Mouse (Mus musculus) spleen, postnatal 36 days (tissue): ENCODE data around the gene Specc1.

ENCODE experiments used
- DNase-seq, 2 experiments: peaks; one replicate each; pipeline ENCODE4 v3.0.0; 2022; ENCODE audit warnings: low spot score in 2 of 2, mixed read lengths in 1 of 2

Gene Specc1

DNA sequence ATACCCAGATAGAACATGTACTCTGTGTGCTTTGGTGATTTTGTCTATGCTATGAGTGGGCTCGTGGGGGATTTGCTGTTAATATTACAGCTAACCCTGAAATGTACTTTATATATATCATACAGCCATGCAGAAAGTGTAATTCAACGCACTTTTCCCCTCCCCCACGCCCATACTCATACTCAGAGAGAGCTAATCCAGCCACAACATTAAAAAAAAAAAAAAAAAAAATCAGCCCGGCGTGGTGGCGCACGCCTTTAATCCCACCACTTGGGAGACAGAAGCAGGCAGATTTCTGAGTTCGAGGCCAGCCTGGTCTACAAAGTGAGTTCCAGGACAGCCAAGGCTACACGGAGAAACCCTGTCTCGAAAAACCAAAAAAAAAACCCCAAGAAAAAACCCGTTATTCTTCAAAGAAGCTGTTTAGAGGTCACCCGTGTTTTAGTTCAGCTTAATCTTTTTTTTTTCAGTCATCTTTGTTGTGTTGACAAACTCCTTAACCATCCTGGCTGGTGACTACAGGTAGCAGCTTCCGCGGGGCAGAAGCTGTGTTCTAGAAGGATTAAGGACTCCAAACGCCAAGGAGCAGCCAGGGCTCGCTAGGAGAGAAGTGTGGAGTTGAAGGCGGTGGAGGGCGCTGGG is 291.3 kb downstream of the Specc1 start:
- no peak for DNase-seq

DNA sequence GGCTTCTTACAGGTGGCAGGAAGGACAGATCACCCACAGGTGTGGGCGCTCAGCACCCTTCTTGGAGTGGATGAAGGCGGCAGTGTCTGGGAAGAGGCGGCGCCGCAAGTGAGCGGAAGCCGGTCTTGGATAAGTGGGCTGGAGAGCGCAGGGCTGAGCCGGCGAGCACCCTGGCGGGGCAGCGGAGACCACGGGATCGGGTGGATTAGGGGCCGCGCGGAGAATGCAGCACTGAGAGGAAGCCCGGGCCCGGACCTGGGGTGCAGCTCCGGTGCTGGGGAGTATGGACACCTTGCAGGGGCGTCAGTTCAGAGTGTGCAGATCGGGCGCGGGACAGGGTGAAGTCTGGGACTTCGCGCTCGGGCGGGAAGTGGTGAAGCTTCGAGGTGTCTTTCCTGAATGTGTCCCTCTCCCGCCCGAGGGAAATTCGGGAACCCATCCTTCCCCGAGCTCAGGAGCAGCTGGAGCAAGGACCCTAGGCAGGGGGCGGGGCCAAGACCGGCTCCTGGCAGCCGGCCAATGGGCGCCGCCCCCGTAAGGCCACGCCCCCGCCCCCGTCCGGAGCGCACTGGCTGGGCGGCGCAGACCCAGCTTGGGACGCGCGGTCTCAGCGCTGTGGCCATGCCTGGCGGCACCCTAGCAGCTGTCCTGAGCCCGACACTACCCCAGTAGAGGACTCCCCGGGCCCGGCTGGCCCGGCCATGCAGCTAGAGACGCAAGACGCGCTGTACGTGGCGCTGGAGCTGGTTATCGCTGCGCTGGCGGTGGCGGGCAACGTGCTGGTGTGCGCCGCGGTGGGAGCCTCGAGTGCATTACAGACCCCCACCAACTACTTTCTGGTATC is 292.1 kb downstream of the Specc1 start, which contains the start of gene Adora2b:
TSS of gene Adora2b (plus strand) at position 584 of the 844 bp plus-strand sequence.
- DNase-seq, result peak; percentile 27 to 38

DNA sequence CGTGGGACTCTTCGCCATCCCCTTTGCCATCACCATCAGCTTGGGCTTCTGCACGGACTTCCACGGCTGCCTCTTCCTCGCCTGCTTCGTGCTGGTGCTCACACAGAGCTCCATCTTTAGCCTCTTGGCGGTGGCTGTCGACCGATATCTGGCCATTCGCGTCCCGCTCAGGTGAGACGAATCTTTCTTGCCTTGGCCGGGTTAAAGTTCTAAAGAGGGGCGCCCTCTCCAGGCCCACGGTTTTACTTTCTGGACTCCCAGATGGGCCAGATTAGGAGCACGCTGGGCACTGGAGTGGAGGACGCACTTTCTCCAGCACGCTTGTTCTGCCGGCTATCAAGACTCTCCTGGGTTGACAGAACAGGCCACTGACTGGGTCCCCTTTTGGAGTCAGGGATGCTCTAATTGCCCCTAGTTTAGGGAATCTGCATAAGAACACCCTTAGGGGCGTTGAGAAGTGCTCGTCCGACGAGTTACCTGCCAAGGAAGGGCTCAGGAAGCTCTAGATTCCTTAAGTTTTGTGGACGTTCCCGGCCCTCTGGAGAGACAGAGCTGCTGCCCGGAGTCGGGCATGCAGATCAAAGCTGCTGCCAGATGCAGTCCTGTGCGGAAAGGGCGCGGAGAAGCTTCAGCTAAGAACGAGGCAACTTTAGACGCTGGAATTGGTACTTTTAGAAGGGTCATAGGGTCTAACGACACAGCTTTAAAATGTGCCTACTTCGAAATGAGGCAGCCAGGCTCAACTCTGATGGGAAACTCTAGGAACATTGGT is 292.9 kb downstream of the Specc1 start:
- DNase-seq, result no peak

DNA sequence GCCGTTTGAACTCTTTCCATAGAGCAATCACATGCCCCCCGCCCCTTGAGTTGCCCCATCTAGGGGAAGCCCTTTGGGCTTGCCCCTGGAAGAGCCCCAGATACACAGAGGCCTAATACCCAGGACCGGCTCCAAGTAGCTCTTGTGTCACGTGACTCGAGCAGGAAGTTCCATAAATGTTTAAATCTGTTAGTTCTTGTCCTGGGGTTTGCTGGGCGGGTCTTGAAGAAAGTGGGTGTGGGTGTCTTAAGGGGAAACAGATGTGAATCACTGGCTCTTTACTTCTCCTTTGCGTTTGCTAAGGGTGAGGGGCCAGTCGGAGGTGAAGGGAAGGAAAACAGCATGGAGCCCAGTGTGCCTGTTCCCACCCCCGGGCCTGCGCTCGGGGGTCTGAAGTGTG is 294.5 kb downstream of the Specc1 start:
- peak; percentile 11 to 35 for DNase-seq

DNA sequence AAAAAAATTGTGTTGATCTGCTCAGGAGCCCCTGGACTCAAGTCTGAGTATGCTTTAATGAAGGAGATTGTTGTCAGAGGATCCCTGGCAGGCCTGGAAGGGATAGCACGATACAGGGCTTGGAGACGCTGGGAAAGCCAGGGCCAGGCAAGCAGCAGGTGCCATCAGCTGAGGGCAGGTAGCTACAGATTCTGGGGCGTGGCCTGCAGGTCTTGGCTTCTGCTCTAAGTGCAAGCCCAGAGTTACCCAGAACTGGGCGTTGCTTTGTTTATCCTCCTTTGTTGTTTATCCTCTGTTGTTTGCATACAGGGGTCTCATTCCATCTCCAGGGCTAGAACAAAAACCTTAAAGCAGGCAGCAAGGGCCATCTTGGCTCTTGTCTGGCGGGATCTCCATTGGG is 296.8 kb downstream of the Specc1 start:
- no peak for DNase-seq

DNA sequence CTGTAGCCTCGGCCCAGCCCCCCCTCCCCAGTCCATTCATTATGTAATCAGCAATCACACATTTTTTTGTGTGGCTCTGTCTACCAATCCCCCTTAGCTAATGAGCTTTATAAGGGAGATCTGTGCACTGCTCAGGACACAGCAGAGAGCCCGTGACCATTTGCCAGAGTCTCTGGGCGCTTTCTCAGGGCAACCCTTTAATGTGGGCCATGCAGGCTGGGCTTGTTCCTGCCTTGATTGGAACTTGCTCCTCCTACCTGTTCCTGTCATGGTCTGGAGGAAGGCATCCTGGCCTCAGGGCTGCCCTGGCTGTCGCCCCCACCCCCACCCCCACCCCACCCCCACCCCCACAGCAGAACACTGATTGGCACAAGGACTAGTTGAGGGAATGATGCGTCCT is 302.7 kb downstream of the Specc1 start:
- DNase-seq, result no peak

DNA sequence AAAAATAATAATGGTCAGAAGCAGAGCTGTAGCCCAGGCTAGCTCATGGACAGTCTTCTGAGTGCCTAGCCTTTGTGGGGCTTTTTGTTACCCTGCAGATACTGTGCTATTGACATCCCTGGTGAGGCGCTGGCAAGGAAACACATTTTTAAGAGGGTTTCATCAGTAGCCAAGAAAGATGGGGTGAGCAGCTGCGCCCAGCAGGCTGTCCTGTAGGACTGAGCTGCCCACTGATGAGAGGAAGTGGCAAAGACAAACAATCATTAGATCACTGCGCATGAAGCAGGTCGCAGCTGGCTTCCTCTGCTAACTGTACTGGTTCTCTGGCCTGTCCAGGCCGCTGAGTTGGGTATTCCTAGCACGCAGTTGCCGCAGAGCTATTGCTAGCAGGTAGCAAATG is 307.0 kb downstream of the Specc1 start:
- DNase-seq, result no peak

DNA sequence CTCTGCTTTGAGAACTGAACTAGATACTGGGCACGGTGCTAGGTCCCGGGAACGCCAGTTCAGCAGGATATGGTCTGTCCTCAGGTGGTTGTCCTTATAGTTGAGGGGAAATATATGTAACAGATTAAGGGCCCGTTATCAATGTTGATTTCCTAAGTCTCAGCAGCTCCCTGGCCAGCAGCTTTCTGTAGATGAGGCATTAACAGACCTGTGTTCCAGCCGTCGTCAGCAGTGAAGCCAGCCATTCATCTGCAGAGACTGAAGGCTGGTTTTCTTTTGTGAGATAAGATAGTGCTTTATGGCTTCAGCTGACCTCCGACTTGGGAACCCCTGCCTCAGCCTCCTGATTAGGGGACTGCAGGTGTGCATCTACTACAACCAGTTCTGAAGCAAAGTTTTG is 307.5 kb downstream of the Specc1 start:
- DNase-seq, result no peak

DNA sequence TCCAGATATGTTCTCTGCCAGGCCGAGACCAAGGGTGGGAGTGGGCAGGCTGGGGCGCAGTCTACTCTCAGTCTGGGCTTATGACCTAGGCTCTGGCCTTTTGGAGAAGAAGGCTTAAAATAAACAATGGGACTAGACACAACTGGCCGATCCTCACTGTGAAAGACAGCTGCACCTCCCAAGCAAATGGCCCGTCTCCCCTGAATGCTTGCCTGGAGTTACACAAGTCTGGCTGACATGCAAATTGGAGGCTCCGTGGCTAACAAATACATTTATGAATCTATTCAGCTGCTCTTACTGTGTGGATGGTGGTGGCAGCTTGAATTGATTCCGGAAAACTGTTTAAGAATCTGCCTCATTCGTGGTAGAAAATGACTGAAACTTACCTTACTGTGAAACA is 309.1 kb downstream of the Specc1 start:
- DNase-seq, result no peak

DNA sequence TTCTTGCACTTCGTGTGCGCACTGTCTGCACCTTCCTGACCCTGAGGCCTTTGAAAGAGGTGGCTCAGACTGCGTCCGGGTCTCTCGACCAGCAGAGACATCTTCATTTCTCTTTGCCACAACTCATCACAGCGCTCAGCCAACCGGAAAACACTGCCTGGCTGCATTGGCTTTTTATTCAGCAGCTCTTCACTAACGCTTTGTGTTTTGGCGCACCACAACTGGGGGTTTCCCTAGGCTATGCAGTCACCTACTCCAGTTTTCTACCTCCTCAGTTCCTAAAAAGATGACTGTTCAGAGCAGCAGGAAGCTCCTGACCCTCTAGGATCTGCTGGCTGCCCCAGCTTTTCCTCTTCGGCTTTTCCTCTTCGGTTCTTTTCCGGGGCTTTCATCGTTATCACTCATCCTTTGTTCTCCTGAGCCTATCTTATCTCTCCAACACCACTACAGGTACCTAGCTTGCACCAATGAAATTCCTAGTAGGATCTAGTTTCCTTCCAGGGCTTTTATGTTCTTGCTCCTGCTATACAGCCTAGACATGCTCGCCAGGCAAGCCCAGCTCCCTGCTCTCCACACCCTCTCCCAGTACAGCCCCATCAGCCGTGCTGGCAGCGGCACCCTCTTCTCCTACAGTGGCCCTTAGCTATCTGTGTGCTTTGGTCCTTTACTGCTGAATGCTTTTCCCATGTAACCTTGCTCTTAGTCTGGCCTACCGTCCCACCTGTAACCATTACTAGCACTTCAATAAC is 310.1 kb downstream of the Specc1 start:
- DNase-seq, result no peak

DNA sequence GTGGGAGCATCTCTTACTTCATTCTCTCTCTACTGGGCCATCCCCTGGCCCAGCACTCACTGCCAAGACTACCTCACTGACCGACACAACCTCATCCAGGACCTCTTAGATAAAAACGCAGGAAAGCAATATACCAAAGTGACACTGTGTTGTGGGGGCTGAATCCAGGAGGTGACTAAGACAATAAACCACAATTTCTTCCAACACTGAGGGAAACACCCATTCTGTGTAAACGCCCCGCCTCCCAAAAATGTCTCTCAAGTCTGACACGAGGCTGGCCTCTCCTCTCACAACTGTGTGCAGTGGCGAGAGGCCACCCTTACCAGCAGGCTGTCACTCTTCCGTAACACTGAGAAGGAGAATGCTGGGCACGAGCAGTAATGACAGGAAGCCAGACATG is 311.8 kb downstream of the Specc1 start:
- no peak for DNase-seq

DNA sequence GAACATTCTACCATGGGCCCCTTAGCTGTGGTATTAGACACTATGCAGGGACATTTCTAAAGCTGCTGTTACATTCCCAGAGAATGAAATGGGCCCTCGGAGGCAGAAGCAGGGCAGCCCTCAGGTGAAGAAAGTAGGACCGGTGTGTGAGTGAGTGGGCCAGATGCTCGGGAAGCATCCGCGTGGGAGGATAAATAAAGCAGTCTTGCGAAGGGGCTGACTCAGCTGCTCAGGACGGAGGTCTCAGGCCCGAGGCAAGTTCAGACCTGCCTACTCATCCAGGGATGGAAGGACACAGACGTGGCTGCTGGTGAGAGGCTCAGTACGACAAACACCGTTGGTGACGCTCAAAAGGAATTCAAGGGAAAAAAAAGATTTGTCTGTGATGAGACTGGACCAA is 312.5 kb downstream of the Specc1 start:
- no peak for DNase-seq

DNA sequence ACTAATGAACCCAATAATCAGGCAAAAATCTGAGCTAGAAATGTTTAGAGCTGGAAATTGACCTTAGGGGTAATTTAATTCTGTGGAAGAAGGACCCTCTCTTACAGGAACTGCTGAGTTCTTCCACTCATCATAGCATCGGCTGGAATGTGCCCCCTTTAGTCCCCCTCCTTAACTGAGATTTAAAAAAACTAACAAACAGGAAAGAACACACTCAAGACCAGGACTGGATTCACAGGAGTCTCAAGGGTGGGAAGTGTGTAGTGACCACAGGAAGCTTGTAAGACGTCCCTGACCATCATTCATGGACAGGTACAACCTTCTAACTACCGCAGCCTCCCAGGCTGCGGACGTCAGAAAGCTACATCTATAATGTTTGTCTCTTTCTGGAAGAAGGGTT is 314.3 kb downstream of the Specc1 start:
- no peak for DNase-seq
